Mouse (Mus musculus) adrenal gland, postnatal 36 days (tissue): ENCODE data around the gene Klhl24. TPM values are rescaled to one million over a fixed set of nuclear protein-coding genes. Genes with fewer than 3 reads are reported as not detected.
A peak's percentile ranks its signal among the peaks of the same experiment; 100 is the strongest.
"Not testable (repeated sequence)": the region's sequence is repeated elsewhere in the genome, so short reads cannot be mapped to it uniquely, and the experiment has no call there.

Source experiments
- DNase-seq, 2 experiments: peaks; one replicate each; pipeline ENCODE4 v3.0.0; 2021; ENCODE audit warnings: mixed read lengths in 1 of 2
- long read RNA-seq, 2 experiments: library from polyadenylated mRNA; stranded (forward); transcript quantifications; one replicate each; pipeline ENCODE4 v2.0.0; 2021; ENCODE audit warnings: borderline sequencing depth in 2 of 2
- total RNA-seq, 2 experiments: library from RNA; stranded (reverse); gene quantifications; 2 replicates each; pipeline ENCODE4 v1.2.3; 2021

The Klhl24 gene
- total RNA-seq: 10 to 100 TPM; 59.0 to 90.4 TPM
- long read RNA-seq, experiment 1, full-length matches to known transcripts: 5 of 11 reads
- long read RNA-seq, experiment 1, partial matches to known transcripts: 0 of 11 reads
- long read RNA-seq, experiment 1, other reads (novel, unspliced or antisense): 6 of 11 reads
- long read RNA-seq, experiment 2, partial matches to known transcripts: 0 of 1 reads
- long read RNA-seq, experiment 2, other reads (novel, unspliced or antisense): 1 of 1 reads

GRCm38 (mm10) chr16:20097069-20097710, at the start of gene Klhl24:
Gene Klhl24, plus strand, starts transcription at chr16:20097542.
- peak; percentile 93 to 95 for DNase-seq

DNA sequence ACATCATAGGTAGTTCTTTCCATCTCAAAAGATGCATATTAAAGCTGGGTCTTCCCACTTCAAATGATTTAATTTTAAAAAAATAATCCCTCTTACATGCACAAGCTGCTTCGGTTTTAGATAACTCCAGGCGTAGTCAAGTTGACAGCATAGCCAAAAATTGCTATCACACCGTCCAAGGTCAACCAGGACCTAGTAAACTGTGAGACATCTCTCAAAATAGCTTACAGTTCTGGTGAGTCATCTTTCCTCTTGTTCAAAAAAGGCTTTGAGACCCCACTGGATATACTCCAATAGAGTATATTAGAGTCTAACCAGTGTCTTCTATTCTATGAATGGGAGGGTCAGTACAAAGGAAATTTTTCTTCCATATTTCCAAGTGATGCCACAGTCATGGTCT, 44.7 kb upstream of the Klhl24 start:
- no peak for DNase-seq

GRCm38 (mm10) chr16:20072770-20073169, 24.6 kb upstream of the Klhl24 start:
- DNase-seq: no peak

GRCm38 (mm10) chr16:20076675-20077074, 20.7 kb upstream of the Klhl24 start:
- no peak for DNase-seq

DNA sequence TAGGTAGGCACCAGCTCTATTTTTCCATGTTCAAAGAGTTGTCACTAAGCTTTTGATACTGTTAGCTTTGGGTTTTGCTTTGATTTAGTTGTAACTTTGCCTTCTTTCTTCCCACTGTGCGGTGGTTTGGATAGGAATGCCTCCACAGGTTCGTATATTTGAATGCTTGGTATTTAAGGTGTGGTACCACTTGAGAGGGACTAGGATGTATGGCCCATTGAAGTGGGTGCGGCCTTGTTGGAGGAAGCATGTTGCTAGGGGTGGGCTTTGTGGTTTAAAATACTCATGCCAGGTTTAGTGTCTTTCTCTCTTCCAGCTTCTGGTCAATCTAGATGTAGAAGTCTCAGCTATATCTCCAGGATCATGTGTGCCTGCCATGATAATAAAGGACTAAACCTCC, 17.1 kb upstream of the Klhl24 start:
- DNase-seq: no peak

DNA sequence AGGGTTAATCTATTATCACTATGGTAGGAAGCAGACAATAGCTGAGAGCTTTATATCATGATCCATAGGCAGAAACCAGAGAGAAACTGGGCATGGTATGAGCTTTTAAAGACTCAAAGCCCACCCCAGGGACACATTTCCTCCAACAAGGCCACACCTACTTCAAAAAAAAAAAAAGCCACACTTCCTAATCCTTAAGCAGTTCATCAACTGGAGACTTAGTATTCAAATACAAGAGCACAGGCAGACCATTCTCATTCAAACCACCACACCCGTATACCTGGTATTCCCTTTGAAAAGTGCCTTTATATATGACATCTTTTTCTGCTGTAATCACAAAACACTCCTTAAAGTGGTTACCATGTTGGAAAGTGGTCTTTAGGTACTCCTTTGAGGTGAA, 12.7 kb upstream of the Klhl24 start:
- DNase-seq: no peak

DNA sequence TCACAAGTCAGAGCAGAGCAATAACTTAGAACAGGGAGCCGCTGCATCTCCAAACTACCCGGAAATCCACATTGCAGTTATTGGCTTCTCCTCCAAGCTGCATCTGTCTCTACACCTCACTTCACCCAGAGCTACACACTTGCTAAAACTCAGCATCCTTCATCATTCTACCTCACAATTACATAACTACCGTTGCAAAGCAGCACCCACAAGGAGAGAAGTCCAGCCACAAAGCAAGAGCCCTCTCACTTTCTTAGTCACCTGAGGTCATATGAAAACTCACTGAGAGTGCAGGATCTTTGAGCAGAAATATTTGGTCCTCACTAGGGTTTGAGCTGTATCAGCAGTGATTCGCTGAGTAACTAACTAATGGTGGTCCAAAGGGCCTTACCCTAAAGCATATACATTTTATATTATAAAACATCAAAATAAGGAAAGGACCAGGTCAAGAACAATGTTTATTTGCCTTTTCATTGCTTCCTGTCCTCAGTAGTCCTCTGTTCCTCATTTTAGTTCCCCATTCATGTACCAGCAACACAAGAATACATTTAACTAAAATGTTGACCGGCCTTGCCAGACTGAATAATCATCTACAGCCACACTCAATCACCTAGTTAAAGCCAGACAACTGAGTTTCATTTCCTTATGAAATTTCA, 12.0 kb upstream of the Klhl24 start:
- no peak for DNase-seq

- no peak for DNase-seq
These were observed 10.4 kb upstream of the Klhl24 start for GRCm38 (mm10) chr16:20086976-20087375.

DNA sequence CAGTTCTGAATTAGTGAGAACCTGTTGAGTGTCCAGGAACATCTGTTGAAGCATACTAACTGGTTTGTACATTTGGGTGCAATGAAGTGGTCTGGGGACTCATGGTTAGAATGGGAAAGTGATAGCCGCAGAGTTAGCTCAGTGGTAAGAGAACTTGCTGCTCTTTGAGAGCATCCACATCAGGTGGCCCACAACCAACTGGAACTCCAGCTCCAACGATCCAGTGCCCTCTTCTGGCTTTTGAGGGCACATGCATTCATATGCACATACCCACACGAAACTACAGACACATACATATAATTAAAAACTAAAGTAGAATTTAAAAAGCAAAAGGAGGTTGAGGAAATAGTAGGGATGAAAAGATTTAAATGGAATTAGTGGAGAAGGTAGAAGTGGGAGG, 7.7 kb upstream of the Klhl24 start:
- no peak for DNase-seq

- no peak for DNase-seq
These were observed 6.3 kb upstream of the Klhl24 start for GRCm38 (mm10) chr16:20090921-20091575.

DNA sequence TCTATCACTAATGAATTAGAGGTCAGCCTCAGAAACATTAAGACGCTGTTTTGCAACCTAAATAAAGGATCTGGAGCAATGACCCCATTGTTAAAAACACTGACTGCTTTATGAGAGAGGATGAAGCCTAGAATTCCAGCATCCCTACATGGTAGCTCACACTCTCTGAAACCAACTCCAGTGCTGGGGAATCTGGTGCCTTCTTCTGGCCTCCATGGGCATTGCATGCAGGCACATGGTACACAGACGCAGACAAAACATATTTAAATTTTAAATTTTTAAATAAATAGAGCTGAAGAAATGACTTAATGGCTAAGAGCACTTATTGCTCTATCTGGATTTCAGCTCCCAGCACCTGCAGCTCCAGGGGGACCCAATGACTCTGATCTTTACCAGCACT, 1.4 kb upstream of the Klhl24 start:
- no peak for DNase-seq

- DNase-seq: peak; percentile 98
These were observed 501 bp downstream of the Klhl24 start for GRCm38 (mm10) chr16:20097711-20098374.

DNA sequence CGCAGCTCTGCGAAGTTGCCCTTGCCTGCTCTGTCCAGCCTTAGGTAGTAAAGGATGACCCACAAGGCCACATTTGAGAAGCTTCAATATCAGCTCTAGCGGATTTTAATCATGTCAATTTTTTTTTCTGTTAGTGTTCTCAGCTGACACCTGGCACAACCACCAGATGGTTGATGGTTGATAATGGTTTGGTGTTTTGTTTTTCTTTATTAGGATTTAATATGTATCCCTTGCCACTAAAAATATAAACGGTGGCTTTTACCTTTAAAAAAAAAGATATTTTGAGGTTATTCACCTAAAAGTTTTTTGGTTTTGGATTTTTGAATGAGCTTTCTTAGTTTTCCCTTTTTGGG, 1.0 kb downstream of the Klhl24 start:
- no peak for DNase-seq

DNA sequence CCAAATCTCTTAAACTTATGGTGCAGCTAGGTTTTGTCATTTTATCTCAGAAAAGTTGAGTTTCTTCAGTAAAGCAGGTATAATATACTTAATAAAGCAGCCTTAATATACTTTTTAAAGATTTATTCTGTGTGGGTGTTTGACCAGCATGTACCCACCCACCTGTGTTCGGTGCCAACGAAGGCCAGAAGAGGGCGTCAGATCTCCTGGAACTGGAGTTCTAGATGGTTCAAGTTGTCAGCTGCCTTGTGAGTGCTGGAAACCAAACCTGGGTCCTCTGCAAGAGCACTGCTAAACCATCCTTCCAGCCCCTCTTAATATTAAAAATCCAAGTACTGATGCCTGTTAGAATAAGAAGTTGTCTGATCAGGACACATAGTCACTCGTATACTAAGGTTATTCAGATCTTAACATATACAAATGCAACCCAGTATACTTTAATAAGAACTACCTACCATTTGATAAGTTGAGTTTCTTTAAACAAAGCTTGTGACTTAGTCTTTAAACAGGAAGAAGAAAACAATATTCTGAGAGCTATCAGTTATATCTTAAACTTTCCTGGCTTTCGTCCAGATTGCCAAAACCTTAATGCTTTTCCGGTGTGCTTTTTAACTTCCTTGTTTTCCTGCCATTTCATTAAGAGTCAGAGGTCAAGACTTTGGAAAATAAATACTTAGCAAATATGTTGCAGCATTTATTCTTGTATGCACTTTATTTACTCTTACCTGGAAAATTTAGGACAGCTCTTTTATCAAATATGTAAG, 1.7 kb downstream of the Klhl24 start:
- DNase-seq: no peak

GRCm38 (mm10) chr16:20106996-20107395, 9.7 kb downstream of the Klhl24 start:
- DNase-seq: no peak

- DNase-seq: no peak
These were observed 11.6 kb downstream of the Klhl24 start for GRCm38 (mm10) chr16:20108961-20109360.

DNA sequence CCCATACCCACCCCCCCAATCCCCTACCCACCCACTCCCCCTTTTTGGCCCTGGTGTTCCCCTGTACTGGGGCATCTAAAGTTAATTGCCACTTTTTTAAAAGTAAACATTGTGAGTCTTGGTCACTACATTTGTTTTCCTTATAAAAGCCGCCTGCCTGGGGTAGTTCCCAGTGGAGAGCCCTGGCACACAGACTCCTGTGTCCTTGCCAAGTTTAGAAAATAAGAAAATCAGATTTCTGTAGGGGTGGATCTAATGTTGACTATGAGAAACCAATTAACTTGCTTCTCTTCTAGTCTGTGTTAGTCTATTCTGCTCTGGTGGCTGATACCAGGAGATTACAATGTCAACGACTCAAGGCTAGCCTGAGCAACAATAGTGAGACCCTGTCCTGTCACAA, 15.3 kb downstream of the Klhl24 start:
- peak in 1 of 2 experiments; percentile 14 for DNase-seq

DNA sequence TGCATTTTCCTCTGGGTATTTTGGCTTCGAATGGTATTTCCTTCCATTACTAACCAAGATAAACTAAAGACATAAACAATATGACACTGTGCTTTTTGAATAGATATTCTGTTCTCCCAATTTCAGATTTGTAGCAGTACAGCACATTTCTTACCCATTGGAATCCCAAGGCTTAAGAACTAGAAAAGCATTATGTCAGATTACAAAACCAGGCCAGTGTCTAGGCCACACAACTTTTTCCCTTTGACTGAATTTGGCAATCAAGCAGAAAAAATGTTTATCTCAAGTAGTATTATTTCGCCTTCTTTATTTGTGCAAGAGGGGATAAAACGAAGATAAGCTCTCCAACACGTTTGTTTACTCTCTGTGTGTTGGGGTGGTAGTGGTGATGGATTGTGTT, 18.7 kb downstream of the Klhl24 start:
- no peak for DNase-seq

- not testable (repeated sequence) for DNase-seq
These were observed 29.1 kb downstream of the Klhl24 start for GRCm38 (mm10) chr16:20126319-20126883.

GRCm38 (mm10) chr16:20130397-20130796, 33.1 kb downstream of the Klhl24 start:
- no peak for DNase-seq

DNA sequence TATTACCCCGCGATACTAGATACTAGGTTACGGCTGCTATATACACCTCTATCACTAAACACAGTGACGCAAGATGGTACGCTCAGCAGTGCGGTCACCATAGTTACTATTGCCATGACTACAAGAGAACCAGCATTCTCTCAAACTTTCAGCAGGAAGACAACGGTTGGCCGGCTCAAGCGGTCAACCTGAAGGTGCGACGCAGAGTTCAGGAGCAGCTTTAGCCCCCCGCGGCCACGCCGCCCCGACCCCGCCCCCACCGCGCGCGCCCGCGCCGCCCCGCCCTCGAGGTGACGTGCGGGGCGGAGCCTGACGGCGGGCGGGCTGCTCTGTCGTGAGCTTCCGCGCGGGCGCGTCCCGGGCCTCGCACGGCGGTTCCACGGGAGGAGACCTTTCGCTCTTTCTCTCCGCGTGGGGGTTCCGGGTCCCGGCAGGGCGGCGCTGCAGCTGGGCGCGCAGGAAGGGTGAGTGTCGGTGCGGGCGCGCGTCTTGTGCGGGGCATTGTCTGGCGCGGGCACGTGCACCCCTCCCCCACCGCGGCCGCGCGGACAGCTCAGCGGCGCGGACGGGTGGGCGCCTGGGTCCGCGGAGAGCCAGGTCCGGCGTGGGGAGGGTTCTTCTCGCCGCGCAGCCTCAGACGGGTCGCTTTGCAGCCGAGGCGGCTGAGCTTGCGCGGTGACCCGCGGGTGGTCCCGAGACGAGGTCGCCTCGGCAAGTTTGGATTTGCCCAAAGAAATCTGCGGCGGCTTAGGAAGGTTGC, 43.6 kb downstream of the Klhl24 start, which contains the start of gene Yeats2:
TSS of gene Yeats2 (plus strand) at position 292 of the 760 bp plus-strand sequence.
- DNase-seq: peak; percentile 82 to 88
